Mouse (Mus musculus): ENCODE measurements at regions not wholly inside any gene's neighbourhood (a gene's known extent, or its start where the extent isn't known, plus 50 kb on each side); places are given as distances from the start of the nearest gene placed in this dataset.

GRCm38 (mm10) chr7:58488250-58488649 is 167.7 kb upstream of the Atp10a start:
- DNase-seq (ENCODE audit: low spot score in 2 of 2): no peak

Measured in urinary bladder, postnatal 4 days (tissue).